Mouse (Mus musculus): ENCODE data around the gene Shc4.

Gene Shc4

DNA sequence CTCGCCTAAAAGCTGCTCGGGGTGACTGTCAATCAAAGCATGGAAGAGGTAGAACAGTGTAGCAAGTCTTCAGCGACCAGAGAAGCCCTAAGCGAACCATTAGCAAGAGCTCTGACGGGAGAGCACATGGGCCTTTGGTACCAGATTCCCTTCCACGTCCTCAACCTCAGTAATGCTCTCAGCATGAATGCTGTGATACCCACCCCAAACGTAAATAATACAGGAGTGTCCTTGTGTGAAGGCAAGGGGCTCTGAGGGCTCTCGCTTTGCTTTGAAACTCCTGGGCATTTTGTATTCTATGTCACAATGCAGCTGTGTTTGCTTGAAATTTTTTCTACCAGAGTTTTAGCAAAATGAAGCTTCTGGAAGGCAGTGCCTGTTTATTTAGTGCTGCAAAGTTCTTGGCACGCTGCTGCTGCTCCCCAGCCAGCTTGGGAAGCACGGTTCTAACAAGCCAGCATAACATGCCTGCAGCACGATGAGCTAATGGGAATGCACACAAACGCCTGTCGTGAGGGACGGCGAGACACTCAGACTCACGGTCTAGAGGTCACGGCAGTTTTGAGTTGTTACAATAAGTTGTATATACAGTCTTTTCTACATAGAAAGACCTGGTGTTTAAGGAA, 117.6 kb downstream of the Shc4 start:
- in situ Hi-C loops (cut with MboI; ENCODE audit: low pct_unique_long_range_greater_than_20kb in 1 of 2, low sequenced_read_pairs in 2 of 2, unreplicated experiment in 1 of 2): no loop called here

DNA sequence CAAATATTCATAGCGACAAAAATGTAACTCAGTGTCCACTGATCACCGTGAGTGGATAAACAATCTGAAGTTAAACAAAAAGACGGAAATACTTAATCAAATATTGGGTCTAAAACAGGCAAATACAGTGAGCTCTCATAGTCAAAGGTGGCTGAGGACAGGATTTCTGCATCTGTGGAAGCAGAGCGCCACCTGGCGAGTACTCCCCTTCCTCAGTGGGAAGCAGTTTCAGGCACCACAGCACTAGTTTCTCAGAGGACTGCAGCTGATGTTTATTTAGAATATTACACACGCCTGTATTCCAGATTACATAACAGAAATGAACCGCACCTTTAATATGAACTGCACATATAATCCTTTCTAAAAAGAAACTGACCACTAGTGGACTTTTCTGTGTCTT, 119.3 kb downstream of the Shc4 start:
- in situ Hi-C loops (cut with MboI; ENCODE audit: low pct_unique_long_range_greater_than_20kb in 1 of 2, low sequenced_read_pairs in 2 of 2, unreplicated experiment in 1 of 2): no loop called here

DNA sequence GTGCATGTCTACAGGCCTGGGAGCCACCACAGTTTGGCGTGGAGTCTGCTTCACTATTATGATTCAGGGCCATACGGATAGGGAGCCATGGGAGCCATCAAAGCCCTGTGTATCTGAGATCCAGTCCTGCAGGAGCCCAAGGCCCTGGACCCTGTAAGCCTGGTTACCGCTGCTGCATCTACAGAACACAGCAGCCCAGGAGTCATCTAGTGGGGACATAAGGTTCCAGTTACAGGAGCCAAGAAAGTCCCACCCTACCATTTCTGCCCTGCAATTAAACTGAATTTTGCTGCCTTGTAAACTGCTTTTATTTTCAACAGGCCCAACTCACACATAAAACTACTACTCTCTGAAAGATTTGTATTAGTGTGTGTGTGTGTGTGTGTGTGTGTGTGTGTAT, 121.0 kb downstream of the Shc4 start:
- in situ Hi-C loops (cut with MboI; ENCODE audit: low pct_unique_long_range_greater_than_20kb in 1 of 2, low sequenced_read_pairs in 2 of 2, unreplicated experiment in 1 of 2): no loop called here

DNA sequence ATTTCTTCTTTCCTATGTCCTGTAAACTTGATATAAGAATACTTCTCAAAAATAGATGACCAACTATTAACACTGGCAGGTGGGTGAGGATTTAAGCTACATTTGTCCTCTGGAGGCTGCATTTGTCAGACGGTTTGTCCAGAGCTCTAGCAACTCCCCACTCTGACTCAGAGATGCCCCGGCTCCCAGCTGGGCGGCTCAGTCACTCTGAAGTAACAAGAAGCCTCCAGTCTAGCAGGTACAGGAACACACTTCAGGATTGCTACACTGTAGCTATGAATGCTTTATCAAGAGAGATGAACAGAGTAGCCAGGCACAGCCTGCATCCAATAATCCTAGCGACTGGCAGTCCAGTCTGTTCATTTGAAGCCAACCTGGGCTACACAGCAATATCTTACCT, 125.0 kb downstream of the Shc4 start:
- in situ Hi-C loops (cut with MboI; ENCODE audit: low pct_unique_long_range_greater_than_20kb in 1 of 2, low sequenced_read_pairs in 2 of 2, unreplicated experiment in 1 of 2): no loop called here

DNA sequence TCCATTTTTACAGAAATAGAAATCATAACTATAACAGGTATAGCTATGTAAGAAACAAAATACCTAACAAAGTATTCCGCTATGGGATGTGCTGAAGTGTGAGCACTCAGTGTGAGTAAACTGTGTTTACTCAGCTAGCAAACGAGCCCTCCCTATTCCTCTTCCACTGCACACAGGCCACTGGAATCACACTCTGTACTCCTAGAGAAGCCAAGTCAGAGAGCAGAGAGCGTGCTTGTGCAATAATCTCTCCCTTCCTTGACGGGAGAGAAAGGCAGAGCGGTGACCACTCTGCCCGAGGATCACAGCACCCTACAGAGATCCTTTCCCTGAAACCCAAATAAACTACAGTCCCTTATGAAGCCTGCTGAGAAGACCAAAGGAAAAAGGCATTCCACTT, 125.7 kb downstream of the Shc4 start:
- in situ Hi-C loops (cut with MboI; ENCODE audit: low pct_unique_long_range_greater_than_20kb in 1 of 2, low sequenced_read_pairs in 2 of 2, unreplicated experiment in 1 of 2): no loop called here

DNA sequence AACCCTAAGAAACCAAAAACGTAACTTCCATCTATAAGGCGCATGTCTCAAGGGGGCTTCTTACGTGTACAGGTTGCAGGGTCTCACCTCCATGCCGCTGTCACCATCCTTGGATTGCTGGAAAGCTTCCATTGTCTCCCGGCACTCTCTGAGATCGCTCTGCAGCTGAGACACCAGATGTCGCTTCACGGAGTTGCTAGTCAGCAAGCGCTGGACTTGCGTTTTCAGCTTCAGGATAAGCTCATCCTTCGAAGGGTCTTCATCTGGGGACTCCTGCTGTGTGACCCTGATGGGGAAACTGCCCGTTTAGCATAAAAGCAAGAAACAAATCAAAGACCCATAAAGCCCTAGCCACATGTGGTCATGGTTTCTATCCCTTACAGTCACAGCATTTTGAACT, 129.2 kb downstream of the Shc4 start:
- in situ Hi-C loops (cut with MboI; ENCODE audit: low pct_unique_long_range_greater_than_20kb in 1 of 2, low sequenced_read_pairs in 2 of 2, unreplicated experiment in 1 of 2): no loop called here

DNA sequence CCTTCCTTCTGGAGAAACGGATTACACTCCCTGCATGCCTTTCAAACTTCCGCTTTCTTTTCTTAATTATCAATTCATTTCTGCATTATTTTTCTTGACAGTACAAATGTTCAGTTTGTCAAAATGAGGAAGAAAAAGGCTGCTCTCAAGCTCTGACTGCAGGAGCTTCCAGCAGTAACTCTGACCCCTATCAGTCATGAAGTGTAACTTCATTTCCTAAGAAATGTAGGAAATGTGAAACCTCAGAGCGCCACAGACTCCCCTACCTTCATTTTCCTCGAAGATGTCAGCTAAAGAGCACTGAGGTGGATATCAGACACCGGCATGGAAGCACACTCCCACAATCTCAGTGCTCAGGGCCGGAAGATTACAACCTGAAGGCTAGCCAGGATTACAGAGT, 129.9 kb downstream of the Shc4 start:
- in situ Hi-C loops (cut with MboI; ENCODE audit: low pct_unique_long_range_greater_than_20kb in 1 of 2, low sequenced_read_pairs in 2 of 2, unreplicated experiment in 1 of 2): no loop called here

DNA sequence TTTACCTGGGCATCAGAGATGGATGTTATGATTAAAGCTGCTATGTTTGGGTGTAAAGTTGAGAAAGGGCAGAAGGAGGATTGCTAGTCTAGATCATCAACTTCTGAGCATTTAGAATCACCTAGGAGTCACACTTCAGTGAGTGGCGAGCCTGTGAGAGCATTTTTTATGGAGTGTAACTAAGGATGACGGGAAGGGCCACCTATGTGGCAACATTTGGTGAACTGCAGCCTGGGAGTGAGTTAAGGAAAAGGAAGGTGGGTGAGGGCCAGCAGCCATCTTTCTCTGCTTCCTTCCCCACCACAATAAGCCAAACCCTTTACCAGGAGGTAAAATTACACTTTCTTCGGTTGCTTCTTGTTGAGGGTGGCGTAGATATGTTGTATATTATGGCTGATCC, 132.1 kb downstream of the Shc4 start:
- in situ Hi-C loops (cut with MboI; ENCODE audit: low pct_unique_long_range_greater_than_20kb in 1 of 2, low sequenced_read_pairs in 2 of 2, unreplicated experiment in 1 of 2): no loop called here

DNA sequence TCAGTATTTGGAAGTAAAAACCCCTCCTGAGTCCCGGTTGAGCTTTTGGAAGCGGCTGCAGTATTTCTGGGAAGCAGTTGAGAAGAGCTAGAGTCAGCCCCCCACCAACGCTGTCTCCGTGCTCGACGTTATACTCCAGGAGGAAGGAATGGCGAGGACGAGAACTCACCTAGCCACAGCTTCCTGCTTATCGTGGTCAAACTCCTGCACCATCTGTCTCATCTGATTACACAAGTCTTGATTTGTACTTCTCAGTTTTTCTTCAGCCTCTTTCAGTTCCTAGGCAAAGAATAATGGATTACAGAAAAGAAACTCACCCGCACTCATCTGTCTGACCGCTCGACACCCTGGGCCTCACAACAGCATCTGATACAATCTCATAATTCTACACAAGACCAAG, 134.7 kb downstream of the Shc4 start:
- in situ Hi-C loops (cut with MboI; ENCODE audit: low pct_unique_long_range_greater_than_20kb in 1 of 2, low sequenced_read_pairs in 2 of 2, unreplicated experiment in 1 of 2): no loop called here

DNA sequence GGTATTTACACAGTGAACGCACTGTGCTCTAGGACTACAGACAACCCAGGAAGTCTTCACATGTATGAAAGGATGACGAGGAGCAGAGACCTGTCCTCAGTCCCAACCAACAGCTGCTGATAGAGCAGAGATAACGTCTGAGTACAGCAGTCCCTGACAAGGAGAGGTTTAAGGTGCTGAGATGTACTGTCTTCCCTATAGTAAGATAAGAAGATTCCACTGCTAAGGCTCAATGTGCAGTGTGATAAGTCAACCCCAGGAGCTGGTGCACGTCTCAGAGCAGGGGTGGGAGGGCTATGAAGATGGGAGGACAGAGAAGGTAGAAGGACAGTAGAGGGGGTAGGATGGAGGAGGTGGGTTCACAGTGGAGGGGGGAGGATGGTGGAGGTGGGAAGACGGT, 142.9 kb downstream of the Shc4 start:
- in situ Hi-C loops (cut with MboI; ENCODE audit: low pct_unique_long_range_greater_than_20kb in 1 of 2, low sequenced_read_pairs in 2 of 2, unreplicated experiment in 1 of 2): no loop called here

DNA sequence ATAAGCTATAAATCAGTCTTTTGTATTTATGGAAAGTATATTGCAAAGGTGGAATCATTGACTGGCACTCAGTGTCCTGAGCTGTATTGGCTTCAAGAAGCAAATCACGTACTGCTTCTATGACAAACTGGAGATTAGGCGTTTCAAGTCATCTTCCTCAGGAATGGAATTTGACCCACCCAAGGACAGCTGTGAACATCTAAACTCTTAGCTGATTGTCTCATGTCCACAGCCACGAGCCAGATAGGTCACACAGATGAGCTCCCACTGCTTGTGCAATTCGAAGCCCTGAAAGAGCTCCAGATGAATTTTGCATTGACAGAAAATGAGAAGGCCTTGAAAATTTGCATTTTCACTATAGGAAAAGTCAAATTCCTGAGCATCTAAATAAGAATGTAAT, 146.3 kb downstream of the Shc4 start:
- in situ Hi-C loops (cut with MboI; ENCODE audit: low pct_unique_long_range_greater_than_20kb in 1 of 2, low sequenced_read_pairs in 2 of 2, unreplicated experiment in 1 of 2): no loop called here
